Mouse (Mus musculus) large intestine, adult 2 months (tissue): ENCODE measurements around the gene Zfand5. TPM values are rescaled to one million over a fixed set of nuclear protein-coding genes. Genes with fewer than 3 reads are reported as not detected.
"Not testable (repeated sequence)": the region's sequence is repeated elsewhere in the genome, so short reads cannot be mapped to it uniquely, and the experiment has no call there.

ENCODE experiments used
- DNase-seq: peaks from one replicate; pipeline ENCODE4 v3.0.0-alpha.2; 2012; ENCODE audit warnings: low read depth, low spot score
- WGBS: fragments of 180-500 bp; shearing (Covaris S2); methylation state at CpG from one replicate; pipeline ENCODE4 v1.1.7; 2018; 5-methylcytosine and 5-hydroxymethylcytosine counted together
- polyA plus RNA-seq: library from polyadenylated mRNA; depleted of rRNA; stranded (reverse); fragments of >200 nt; gene quantifications from 2 replicates; pipeline ENCODE4 v1.2.3, GENCODE M21; 2012; rRNA removed

Gene Zfand5
- 10.3 and 10.9 TPM in 2 replicates for polyA plus RNA-seq

DNA sequence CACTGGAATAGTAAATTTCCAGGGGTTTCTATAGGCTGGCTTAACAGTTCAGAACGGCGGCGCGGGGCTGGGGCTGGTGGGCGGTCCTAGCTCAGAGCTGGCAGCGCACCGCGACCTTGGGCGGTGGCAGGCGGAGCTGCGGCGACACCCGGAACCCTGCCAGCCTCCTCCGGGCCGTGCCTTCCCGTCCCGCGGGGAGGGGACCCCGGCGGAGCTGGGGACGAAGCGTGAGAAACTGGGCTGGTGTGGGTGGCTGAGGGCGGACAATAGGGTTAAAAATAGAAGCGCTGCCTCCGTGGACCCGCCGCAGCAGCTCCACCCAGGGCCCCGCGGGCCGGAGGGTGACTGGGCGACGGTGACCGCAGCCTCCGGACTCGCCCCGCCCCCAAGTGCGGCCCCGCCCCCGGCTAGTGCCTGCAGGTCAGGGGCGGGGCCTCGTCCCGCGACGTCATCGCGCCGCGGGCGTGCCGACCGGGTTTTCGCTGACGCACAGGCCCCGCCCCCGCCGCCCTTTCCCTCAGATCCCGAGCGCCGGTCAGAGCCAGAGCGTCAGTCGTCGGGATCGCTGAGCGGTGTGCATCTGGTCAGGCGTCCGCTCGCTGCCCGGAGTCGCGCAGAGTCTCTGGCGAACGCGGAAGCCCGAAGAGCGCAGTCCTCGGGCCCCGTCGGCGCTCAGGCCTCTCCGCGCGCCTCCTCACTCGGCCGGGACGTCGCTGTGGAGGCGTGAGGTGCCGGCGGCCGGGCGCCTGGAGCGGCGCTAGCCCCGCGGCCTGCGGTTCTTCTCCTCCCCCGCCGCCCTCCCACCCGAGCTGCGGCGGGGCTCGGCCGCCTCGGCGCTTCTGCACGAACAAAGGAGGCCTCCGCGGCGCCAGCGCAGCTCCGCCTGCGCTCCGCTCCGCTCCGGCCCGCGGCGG lies at the start of gene Zfand5:
Gene Zfand5 (plus strand): TSS at position 538 of the 914 bp plus-strand sequence.
- DNase-seq, result peak; percentile 85
- under 1% methylated on average over 117 of the region's 118 CpGs for WGBS

DNA sequence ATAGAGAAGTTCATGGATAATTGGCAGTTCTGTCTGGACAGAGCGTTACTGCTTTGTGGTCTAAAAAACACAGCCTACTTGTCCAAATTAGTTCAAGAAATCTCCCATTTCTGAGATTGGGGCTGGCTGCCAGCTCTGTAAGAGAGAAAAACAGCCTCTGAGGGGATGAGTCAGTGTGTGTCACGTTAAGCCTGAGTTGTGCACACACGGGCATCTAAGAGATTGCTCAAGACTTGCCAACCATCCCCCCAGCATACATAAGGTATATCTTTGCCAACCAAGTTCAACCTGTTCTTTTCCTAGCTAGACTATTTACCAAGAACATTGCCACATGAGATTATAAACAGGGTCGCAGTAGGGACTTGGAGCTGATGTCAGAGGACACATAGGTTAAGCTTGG lies 44.9 kb upstream of the Zfand5 start:
- 45% methylated on average over 4 of the region's 4 CpGs for WGBS
- DNase-seq, result no peak

DNA sequence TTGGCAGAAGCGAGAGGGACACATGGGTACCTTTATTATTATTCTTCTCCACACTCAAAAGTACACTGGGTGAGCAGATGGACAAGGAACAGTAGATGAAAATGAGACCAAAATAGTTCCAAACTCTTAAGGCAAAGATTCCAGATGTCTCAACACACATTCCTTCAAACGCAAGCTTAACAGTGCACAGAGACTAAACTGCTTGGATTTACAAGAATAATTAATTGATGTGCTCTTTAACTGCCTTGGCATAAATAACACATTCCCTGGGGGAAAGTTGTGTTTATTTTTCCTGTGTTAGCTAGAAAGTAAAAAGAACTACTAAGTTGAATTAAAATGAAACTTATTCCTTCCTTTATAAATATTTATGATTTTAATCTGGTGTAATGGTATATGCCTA lies 44.3 kb upstream of the Zfand5 start:
- DNase-seq, result no peak
- 58% methylated on average over 2 of the region's 2 CpGs for WGBS

DNA sequence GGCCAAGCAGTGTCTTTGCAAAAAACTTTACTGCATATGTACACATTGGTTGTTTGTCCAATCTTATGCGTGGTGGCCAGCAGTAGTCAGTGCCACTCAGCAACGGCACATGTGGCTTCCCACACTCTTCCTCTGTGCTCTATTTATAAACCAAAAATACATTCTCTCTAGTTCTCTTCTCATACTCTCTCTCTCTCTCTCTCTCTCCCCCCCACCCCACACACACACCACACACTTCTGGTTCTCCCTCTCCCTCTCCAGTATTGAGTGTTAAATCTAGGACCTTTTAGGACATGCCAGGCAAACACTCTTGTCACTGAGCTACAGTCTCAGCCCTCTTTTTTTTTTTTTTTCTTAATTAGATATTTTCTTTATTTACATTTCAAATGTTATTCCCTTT lies 23.3 kb upstream of the Zfand5 start:
- WGBS, result 68% methylated on average over 2 of the region's 2 CpGs

DNA sequence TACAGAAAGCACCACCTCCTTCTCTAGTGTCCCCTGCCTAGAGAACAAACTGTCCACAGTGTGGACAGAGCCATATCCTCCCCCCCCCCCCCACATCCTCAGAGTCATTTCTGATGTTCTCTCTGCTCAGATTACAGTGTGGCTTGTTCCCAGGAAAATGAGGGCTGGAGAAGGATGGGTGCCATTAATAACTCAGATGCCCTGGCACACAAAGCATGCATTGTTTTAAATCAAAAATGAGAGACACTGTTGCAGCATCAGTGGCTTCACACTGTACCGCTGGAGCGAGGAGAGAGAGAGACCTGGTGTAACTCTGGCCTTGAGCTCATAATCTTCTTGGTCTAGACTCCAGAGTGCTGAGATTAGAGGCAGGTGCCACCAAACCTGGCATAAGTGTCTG lies 18.2 kb upstream of the Zfand5 start:
- WGBS, result 85% methylated on average over 2 of the region's 2 CpGs
- DNase-seq, result no peak

More for the DNA sequence above, 23.3 kb upstream of the Zfand5 start:
- DNase-seq, result not testable (repeated sequence)

DNA sequence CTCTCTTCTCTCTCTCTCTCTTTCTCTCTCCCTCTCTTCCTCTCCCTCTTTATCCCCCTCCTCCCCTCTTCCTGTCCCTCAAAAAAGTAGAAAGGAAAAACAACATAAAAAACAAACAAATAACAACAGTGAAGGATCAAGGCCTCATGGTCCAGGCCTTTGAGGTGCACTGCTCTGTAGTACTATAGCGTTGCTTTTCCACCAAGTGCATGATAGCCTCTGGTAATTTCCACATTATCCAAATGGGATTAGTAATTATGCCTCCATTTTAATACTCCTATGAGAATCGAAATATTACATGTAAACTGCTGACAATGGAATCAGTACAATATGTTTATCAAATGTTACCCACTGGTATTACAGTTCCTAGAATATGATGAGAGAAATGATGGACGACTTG lies 16.2 kb upstream of the Zfand5 start:
- 88% methylated on average over 3 of the region's 3 CpGs for WGBS
- no peak for DNase-seq

DNA sequence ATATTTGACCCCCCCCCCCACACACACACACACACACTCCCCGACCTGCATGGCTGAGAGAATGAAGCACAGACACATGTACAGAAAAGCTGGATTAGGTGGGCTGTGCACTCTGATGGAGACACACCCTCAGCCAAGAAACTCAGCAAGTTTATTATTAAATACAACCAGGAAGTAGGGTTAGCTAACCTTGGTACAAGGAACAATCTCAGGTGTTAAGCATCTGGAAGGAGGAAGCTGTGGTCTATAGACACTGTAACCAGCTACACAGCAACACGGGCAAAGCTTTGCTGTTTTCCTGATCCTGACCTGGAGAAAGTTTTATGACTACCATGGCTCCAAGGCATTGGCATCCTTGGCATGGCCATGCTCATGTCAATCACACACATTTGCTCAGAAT lies 12.6 kb upstream of the Zfand5 start:
- no peak for DNase-seq
- WGBS, result 33% methylated on average over 2 of the region's 2 CpGs

DNA sequence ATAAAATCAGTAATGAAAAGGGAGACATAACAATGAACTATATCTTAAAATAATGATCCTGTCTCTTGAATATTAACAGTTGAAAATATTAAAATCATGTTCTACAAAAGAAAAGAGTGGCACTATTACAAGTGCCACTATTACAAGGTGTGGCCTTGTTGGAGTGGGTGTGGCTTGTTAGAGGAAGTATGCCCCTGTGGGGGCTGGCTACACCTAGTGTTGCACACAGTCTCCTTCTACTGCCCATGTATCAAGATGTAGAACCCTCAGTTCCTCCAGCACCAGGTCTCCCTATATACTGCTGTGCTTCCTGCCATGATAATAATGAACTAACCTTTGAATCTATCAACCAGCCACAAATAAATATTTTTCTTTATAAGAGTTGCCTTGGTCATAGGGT lies 11.8 kb upstream of the Zfand5 start:
- DNase-seq, result no peak

DNA sequence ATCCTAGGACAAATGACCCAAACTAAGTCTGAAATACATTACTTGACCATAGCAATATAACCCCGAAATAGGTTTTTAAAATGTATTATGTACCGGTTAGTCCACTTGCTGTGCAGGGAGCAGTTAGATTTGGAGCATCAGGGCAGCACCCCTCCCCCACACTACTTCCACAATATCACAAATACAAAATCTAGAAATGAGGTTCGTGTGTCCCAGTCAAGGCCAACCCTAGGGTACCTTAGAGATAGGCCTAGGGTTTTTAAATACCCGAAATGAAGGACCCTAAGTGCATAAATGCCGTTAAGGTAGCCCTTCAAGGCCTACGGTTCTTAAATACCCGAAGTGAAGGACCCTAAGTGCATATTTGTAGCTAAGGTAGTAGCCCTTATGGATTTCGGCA lies 892 bp upstream of the Zfand5 start:
- DNase-seq, result no peak
- 25% methylated on average over 8 of the region's 8 CpGs for WGBS

DNA sequence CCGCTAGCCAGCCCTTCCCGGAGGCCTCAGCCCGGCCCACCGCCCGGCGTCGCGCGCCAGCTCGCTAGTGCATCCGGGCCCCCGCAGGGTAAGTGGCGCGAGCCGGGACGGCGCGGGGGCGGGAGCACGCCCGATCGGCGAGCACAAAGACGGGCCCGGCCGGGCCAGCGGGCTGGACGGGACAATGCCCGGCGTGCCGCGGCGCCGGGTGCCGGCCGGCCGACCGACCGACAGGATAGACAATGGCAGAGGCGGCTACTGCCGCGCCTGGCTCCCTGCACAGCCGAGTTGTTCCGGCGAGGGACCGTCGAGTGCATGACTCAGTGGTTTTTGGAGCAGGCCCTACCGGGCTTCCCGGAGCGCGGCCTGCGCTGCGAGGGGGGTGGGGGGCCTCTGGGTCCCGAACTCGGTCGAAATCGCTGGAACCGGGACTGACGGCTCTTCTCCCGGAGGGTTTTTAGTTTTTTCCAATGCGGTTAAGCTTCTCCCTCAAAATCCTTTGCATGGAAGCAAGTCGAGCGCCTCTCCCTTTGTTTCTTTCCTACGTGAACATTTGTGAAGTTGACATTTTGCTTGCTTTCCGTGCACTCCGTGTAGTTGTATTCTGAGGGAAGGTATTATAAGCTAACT lies 692 bp downstream of the Zfand5 start:
- WGBS, result 1% methylated on average over 66 of the region's 66 CpGs

DNA sequence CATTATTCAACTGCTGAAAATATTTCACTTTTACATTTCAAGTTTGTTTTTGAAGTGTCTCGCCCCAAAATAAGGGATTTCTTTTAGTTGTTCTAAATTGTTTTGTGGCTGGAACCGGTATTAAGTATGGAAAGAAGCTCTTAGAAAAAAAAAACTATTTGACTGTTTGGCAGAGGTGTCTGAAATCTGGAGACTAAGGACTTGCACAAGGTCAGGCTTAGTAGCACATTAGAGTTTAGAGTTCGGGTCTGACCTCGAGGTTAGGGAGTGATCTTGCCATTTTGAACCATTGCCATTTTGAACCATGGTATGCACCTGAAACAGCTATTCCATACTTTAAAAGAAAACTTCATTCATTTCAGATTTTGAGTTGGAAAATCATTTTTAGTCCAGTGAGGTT lies 1.4 kb downstream of the Zfand5 start:
- no peak for DNase-seq

More for the DNA sequence above, 692 bp downstream of the Zfand5 start:
- DNase-seq, result no peak

DNA sequence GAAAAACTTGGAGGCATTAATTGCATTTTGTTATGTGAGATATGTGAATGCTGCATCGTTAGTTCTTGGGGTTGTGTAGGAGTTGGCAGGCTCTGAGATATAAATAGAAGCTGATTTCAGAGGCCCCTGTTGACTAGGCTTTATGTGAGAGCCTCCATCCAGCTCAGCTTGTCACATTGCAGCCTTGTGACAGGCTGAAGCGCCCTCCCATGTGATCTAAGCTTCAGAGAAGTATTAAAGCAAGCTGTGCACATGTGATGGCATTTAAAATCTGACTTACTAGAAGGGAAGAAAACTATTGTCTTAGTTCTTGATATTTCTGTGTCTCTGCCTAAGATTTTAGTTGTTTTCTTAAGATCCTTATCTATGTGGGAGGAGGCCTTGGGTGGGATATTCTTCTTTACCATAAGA lies 2.1 kb downstream of the Zfand5 start:
- WGBS, result 0% methylated on average over 2 of the region's 2 CpGs

More for the DNA sequence above, 1.4 kb downstream of the Zfand5 start:
- 1% methylated on average over 4 of the region's 4 CpGs for WGBS

DNA sequence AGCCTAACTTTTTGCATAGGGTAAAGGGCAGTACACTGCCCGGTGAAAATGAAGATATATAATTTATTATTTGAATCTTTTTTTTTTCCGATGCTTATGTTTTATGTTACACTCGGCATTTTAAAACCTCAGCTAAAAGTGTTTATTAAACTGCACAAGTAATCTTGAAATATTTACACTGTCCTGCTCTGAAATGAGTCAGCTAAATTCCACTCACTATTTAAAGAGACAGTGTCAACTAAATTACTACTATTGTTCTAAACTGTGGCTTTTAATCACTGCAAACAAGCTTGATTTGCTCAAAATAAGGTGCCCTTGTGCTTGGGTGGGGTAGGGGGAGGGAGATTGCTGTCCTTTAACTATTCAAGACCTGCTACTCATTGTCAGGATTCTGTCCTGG lies 2.6 kb downstream of the Zfand5 start:
- DNase-seq, result no peak
- whole genome bisulfite sequencing, result under 1% methylated on average over 3 of the region's 3 CpGs

More for the DNA sequence above, 2.1 kb downstream of the Zfand5 start:
- DNase-seq, result no peak

DNA sequence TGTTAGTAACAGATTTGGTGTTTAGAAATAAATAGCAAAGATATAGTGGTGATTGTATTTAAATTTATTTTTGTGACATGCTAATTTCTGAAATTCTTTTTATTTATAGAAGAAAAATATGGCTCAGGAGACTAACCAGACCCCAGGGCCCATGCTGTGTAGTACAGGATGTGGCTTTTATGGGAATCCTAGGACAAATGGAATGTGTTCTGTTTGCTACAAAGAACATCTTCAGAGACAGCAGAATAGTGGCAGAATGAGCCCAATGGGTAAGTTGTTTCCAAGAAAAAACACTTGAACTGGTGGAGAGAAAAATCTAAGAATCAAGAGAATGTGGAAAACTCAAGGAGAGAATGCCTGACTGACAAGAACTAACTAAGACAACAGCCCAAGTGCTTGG lies 4.2 kb downstream of the Zfand5 start:
- no peak for DNase-seq

DNA sequence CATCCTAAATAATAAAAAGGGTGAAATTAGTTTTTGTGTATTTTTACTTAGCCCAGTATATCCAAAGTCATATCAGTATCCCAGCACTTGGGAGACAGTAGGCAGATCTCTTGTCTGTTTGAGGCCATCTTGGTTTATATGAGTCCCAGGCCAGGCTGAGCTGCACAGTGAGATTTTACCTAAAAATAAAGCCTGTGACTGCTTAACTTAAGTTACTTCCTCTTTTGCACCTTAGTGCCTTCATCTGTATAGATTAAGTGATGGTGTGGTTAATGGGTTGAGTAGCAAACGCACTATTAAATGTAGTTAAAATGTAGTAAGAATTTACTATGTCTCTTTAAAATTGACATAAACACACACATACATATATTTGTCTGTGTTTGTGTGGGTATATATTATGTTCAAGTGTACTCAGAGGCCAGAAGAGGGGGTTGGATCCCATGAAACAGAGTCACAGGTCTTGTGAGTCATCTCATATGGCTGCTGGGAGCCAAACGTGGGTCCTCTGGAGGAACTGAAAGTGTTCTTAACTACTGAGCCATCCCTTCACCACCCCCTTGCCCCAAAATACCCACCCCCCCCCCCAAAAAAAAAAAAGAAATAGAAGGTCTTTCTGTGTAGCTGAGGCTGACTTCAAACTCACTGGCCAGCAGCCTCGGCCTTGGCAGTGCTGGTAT lies 14.5 kb downstream of the Zfand5 start:
- no peak for DNase-seq
- WGBS, result 59% methylated on average over 3 of the region's 3 CpGs

DNA sequence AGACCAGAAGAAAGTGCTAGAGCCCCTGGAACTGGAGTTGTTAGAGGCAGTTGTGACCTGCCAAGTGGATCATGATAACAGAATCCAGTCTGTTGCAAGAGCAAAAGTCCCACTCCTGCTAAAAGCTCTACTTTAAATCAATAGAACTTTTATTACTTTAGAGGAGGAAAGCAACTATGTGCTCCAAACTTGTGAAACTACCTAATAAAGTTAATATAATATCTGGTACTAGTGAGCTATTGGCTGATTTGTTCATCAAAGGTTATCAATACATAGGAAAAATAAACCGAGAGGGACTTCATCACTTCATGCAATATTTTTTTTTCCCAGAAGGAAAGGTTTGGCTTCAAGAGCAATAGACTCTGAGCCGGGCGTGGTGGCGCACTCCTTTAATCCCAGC lies 25.3 kb downstream of the Zfand5 start:
- 95% methylated on average over 4 of the region's 4 CpGs for WGBS

DNA sequence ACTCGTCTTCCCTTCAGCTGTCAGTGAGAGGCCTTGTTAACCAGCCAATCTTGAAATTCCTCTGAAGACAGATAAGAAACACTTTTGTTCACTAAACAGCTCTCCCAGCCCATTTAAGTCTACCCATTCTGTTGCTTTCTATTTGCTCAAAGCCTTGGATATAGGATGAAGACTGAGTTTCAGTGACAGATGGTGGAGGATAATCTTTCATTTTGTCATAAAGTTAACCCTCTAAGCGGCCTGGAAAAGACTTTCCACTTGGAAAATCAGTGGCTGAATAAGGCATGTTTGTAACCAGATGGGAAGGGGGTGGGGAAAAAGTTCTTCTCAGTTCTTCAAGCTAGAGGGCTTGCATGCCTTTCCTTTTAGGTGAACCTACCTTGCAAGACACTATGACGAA lies 29.7 kb downstream of the Zfand5 start:
- WGBS, result 62% methylated on average over 3 of the region's 3 CpGs
- DNase-seq, result no peak

More for the DNA sequence above, 25.3 kb downstream of the Zfand5 start:
- no peak for DNase-seq

DNA sequence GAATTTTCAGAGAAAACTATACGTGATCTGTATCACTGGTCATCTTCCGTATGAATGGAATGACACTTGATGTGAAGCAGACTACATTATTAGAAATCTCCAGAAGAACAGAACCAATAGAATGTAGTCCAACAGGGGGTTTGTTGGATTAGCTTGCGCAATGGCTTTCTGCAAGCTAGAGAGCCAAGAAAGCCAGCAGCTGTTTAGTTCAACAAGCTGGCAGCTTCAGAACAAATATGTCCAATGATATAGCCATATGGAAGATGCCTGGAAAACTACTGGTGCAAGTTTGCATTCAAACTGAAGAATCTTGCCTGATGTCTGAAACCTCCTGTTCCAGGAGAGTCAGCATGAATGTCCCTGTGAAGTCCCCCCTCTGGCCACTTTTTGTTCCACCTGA lies 35.7 kb downstream of the Zfand5 start:
- DNase-seq, result no peak
- WGBS, result 87% methylated on average over 3 of the region's 3 CpGs

DNA sequence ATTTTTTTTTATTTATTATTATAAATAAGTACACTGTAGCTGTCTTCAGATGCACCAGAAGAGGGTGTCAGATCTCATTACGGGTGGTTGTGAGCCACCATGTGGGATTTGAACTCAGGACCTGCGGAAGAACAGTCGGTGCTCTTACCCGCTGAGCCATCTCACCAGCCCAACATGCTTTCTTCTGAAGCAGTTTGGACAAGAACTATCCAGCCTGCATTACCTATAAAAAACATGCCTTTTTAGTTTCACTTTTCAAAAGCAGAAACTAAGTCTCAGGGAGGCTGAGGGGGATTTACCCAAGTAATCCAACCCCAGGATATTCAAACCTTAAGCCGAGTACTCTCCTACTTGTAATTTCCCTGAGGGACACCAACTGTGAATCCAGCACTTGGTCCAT lies 38.3 kb downstream of the Zfand5 start:
- not testable (repeated sequence) for DNase-seq
- WGBS, result 93% methylated on average over 5 of the region's 5 CpGs

DNA sequence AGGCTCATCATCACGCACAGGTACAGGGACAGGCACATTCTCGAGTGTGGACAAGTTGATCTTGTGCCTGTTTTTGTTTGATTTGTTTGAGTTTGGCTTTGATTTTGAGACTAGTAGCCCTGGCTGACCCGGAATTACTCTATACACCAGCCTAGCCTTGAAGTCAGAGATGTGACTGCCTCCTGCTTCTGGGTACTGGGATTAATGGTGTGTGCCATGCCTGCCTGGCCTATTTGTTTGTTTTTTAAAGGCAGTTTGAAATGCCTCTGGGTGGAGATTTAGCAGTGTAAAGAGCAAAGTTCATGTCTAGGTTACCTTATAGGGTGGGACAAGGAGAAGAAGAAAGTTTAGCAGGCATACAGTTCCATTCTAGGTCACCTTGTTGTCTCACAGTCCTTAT lies 43.6 kb downstream of the Zfand5 start:
- no peak for DNase-seq
- 54% methylated on average over 3 of the region's 3 CpGs for WGBS

DNA sequence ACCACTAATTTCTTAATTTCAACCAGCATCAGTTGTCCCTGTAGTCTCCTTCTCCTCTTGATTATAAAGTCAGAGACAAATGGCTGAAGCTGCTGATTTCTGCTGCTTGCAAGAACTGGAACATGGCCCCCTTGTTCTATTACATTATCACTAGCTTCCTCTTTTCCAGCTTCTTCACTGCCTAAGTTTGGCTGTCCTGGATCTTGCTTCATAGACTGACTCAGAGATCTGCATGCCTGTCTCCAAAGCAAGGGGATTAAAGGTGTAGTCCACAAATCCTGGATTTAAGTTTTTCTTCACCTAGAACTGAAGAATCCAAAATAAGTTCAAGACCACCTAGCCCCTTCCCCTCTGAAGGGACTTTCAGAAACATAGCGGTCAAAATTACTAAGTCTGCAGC lies 47.5 kb downstream of the Zfand5 start:
- DNase-seq, result no peak
- WGBS, result 98% methylated on average over 1 of the region's 1 CpGs
